8 mouse cellular contexts compared by ENCODE assay signal in the genomic region with DNA sequence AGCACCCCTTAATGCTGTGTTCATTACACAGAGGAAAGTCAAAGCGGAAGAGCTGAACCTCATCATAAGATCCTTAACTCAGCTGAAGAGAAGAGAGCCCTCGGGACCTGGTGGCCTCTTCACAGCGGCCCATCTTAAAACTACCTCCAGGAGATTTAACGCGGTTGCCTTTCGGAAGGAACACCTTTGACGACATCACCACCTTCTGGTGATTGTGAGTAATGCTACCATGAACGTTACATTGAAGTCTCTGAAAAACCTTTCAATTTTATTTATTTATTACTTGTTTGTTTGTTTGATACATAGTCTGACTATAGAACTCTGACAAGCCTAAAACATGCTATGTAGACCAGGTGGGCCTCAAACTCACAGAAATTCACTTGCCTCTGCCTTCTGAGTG. TPM values are rescaled to one million over a fixed set of nuclear protein-coding genes. Genes with fewer than 3 reads are reported as not detected.
DNase-seq lines count a peak whose midpoint lies in the region.

No protein-coding gene starts in this region.

- DNase-seq in adrenal gland, adult (ENCODE audit: inconsistent age in 2 of 2, low spot score in 1 of 2), result peak; percentile 31 to 81
- DNase-seq in adrenal gland, adult 8-10 months, result no peak
- peak; percentile 47 to 63 for DNase-seq in left cerebral cortex, adult 18-20 months (ENCODE audit: low spot score in 2 of 2)
- no peak for DNase-seq in left cerebral cortex, postnatal 36 days (ENCODE audit: low spot score in 2 of 2)
- DNase-seq in ZHBTc4 (ENCODE audit: low read depth, low spot score), result peak; percentile 85
- peak; percentile 28 for DNase-seq in embryo, embryonic 9.5 days (ENCODE audit: extremely low spot score)
- peak; percentile 70 for DNase-seq in lung, postnatal 14 days
- DNase-seq in thymus, postnatal 0 days (ENCODE audit: low spot score), result peak; percentile 75

- intact Hi-C loops in left cerebral cortex, postnatal 36 days (cut with DNase I), result no loop called here

RNA-seq across cellular contexts. Expression of a gene that starts 8.4 kb away (rescaled TPM):
- total RNA-seq in adrenal gland, adult 8-10 months (2022), result 10 to 100 TPM; 30.0 to 55.3 (median 45.3) TPM
- total RNA-seq in left cerebral cortex, adult 18-20 months (2021), result 10 to 100 TPM; 53.2 to 58.1 TPM
- 10 to 100 TPM; 49.9 to 57.7 TPM for total RNA-seq in left cerebral cortex, postnatal 36 days (2021)
- polyA plus RNA-seq in thymus, postnatal 0 days (2015; fragmentation: Nextera tagmentation; extraction: Ambion mirVana), result 45.4 and 52.4 TPM in 2 replicates

RNA-seq across cellular contexts. Expression of a gene that starts 43.1 kb away (rescaled TPM):
- under 1 TPM; 0.42 to 0.92 (median 0.64) TPM for total RNA-seq in adrenal gland, adult 8-10 months (2022)
- total RNA-seq in left cerebral cortex, adult 18-20 months (2021), result under 1 TPM; 0.26 to 0.59 TPM
- total RNA-seq in left cerebral cortex, postnatal 36 days (2021), result under 1 TPM in 1 of 2 experiments, not detected in 1; 0.17 TPM
- polyA plus RNA-seq in thymus, postnatal 0 days (2015; fragmentation: Nextera tagmentation; extraction: Ambion mirVana), result 6.0 and 7.8 TPM in 2 replicates

RNA-seq across cellular contexts. Expression of a gene that starts 46.5 kb away (rescaled TPM):
- 10 to 100 TPM; 57.9 to 65.2 (median 60.1) TPM for total RNA-seq in adrenal gland, adult 8-10 months (2022)
- total RNA-seq in left cerebral cortex, adult 18-20 months (2021), result 100 to 1,000 TPM; 106 to 111 TPM
- 100 to 1,000 TPM in 1 of 2 experiments, 10 to 100 TPM in 1; 96.5 to 101 TPM for total RNA-seq in left cerebral cortex, postnatal 36 days (2021)
- polyA plus RNA-seq in thymus, postnatal 0 days (2015; fragmentation: Nextera tagmentation; extraction: Ambion mirVana), result 36.0 and 37.2 TPM in 2 replicates

Comparison
In these comparisons a context has a peak if more than half of its experiments do, and no peak if none do; other contexts are left out.
1. DNase-seq: peak in adrenal gland, adult (2 of 2), left cerebral cortex, adult 18-20 months (2 of 2), ZHBTc4 (single experiment), embryo, embryonic 9.5 days (single experiment), lung, postnatal 14 days (single experiment) and thymus, postnatal 0 days (single experiment); none in adrenal gland, adult 8-10 months (single experiment) and left cerebral cortex, postnatal 36 days (0 of 2).